Mouse (Mus musculus) embryonic fibroblast, embryonic 13.5 days (primary cell): ENCODE measurements around the gene Zfp119b.

Experiments
- CTCF ChIP-seq: IDR thresholded peaks from 2 replicates; pipeline ENCODE4 v1.5.1; 2011; ENCODE audit warnings: mild to moderate bottlenecking, control low read depth, low read length, moderate library complexity, borderline replicate concordance; ENCODE audit not compliant: insufficient read depth
- POLR2A ChIP-seq: IDR thresholded peaks from 2 replicates; pipeline ENCODE4 v1.6.1; 2011; ENCODE audit warnings: low read depth, mild to moderate bottlenecking, control low read depth, low read length, moderate library complexity

DNA sequence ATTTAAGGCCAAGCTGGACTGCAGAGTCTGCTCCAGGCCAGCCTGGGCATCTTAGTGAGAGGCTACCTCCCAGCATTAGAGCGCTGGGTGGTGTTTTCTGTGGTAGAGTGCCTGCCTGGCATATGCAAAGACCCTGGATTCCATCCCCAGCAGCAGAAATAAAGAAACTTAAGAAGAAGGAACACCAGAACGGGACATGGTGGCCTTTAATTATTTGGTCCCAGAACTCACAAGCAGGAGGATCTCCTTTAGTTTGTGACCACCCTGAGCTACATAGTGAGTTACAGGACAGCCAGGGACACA is 9.2 kb upstream of the Zfp119b start:
- TF ChIP-seq CTCF (no peak), POLR2A (no peak; the same call in 1 of the 2 replicates)
